Mouse (Mus musculus): ENCODE data around the gene Mettl27. TPM values are rescaled to one million over a fixed set of nuclear protein-coding genes. Genes with fewer than 3 reads are reported as not detected.
A peak's percentile ranks its signal among the peaks of the same experiment; 100 is the strongest.
"Not testable (repeated sequence)": the region's sequence is repeated elsewhere in the genome, so short reads cannot be mapped to it uniquely, and the experiment has no call there.

The Mettl27 gene
- polyA plus RNA-seq, 1 experiment from 2014 or later, result 9.4 TPM

DNA sequence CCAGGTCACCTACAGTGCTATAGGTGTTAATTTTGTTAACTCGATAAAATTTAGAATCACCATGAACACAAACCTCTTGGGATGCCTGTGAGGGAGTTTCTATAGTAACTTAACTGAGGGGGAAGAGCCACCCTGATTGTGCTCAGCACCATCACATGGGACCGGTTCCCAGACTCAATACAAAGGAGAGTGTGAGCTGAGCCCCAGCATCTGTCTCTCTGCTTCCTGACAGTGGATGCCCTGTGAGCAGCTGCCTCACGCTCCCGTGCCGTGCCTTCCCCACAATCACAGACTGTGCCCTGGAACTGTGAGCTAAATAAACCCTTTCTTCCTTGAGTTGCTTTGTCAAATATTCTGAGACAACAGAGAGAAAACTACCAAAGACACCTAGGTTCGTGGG, 9.0 kb upstream of the Mettl27 start:
- 62% methylated on average over 6 of the region's 6 CpGs for WGBS
- no peak for TF ChIP-seq CTCF (IDR thresholded peaks at IDR 0.05; ENCODE audit: low read depth)
- no peak for TF ChIP-seq EP300 (optimal IDR thresholded peaks at IDR 0.05)
- no peak overlapping the region for H3K4me3 ChIP-seq (ENCODE audit: low read depth, low read length)
- DNase-seq (ENCODE audit: low spot score), result no peak
- ATAC-seq (ENCODE audit: low FRiP score, low TSS enrichment), result no peak
- no peaks in the 10 kb centered on the region; the same call in 1 of the 2 replicates for H3K27me3 ChIP-seq (ENCODE audit: control insufficient read depth, insufficient read depth, low read length)
- no peak overlapping the region for H3K9ac ChIP-seq (ENCODE audit: low read length)
- H3K27ac ChIP-seq (replicated peaks), result no peak overlapping the region
- no peak overlapping the region for H3K4me2 ChIP-seq (replicated peaks; ENCODE audit: low read depth)
- H3K4me1 ChIP-seq (replicated peaks; ENCODE audit: control insufficient read depth, insufficient read depth), result no peaks in the 10 kb centered on the region
- no peaks in the 10 kb centered on the region for H3K36me3 ChIP-seq (ENCODE audit: control insufficient read depth, insufficient read depth, low read length)
- no peaks in the 10 kb centered on the region for H3K9me3 ChIP-seq (ENCODE audit: control insufficient read depth, low read length)

GRCm38 (mm10) chr5:134926726-134927125, 5.4 kb upstream of the Mettl27 start:
- no peak overlapping the region for H3K4me2 ChIP-seq (replicated peaks; ENCODE audit: low read depth)
- H3K9me3 ChIP-seq (ENCODE audit: control insufficient read depth, low read length), result no peaks in the 10 kb centered on the region
- H3K27ac ChIP-seq (replicated peaks), result no peak overlapping the region
- no peak for TF ChIP-seq CTCF (IDR thresholded peaks at IDR 0.05; ENCODE audit: low read depth)
- no peaks in the 10 kb centered on the region for H3K36me3 ChIP-seq (ENCODE audit: control insufficient read depth, insufficient read depth, low read length)
- no peak overlapping the region for H3K4me3 ChIP-seq (ENCODE audit: low read depth, low read length)
- 53% methylated on average over 4 of the region's 4 CpGs for WGBS
- no peaks in the 10 kb centered on the region; the same call in 1 of the 2 replicates for H3K27me3 ChIP-seq (ENCODE audit: control insufficient read depth, insufficient read depth, low read length)
- no peaks in the 10 kb centered on the region for H3K4me1 ChIP-seq (replicated peaks; ENCODE audit: control insufficient read depth, insufficient read depth)
- DNase-seq (ENCODE audit: low spot score), result no peak
- H3K9ac ChIP-seq (ENCODE audit: low read length), result no peak overlapping the region
- ATAC-seq (ENCODE audit: low FRiP score, low TSS enrichment), result no peak

- DNase-seq (ENCODE audit: low spot score) (no peak), ATAC-seq (ENCODE audit: low FRiP score, low TSS enrichment) (no peak)
- no peaks in the 10 kb centered on the region for H3K36me3 ChIP-seq (ENCODE audit: control insufficient read depth, insufficient read depth, low read length)
- H3K4me3 ChIP-seq (ENCODE audit: low read depth, low read length), result no peak overlapping the region
- no peaks in the 10 kb centered on the region for H3K9me3 ChIP-seq (ENCODE audit: control insufficient read depth, low read length)
- no peak overlapping the region for H3K9ac ChIP-seq (ENCODE audit: low read length)
- no peaks in the 10 kb centered on the region for H3K4me1 ChIP-seq (replicated peaks; ENCODE audit: control insufficient read depth, insufficient read depth)
- H3K27me3 ChIP-seq (ENCODE audit: control insufficient read depth, insufficient read depth, low read length), result no peaks in the 10 kb centered on the region; the same call in 1 of the 2 replicates
- TF ChIP-seq CTCF (IDR thresholded peaks at IDR 0.05; ENCODE audit: low read depth) (no peak), EP300 (optimal IDR thresholded peaks at IDR 0.05) (no peak)
- 69% methylated on average over 2 of the region's 2 CpGs for WGBS
- no peak overlapping the region for H3K27ac ChIP-seq (replicated peaks)
- H3K4me2 ChIP-seq (replicated peaks; ENCODE audit: low read depth), result no peak overlapping the region
These were observed 2.2 kb upstream of the Mettl27 start for GRCm38 (mm10) chr5:134929988-134930387.

DNA sequence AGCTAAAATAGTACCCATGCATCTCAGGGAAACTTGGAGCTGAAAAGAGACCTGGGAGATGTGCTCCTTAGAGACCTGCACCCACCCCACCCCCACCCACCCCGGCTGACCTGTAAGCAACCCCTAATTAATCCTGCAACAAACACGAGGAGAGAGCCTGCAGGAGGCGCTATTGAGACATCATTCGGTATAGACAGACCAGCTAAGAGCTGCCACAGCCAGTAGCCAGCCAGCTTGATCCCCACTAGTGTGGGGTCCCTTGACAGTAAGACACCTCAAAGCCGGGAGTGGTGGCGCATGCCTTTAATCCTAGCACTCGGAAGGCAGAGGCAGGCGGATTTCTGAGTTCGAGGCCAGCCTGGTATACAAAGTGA, 722 bp downstream of the Mettl27 start:
- ATAC-seq (ENCODE audit: low FRiP score, low TSS enrichment), result peak; percentile 68

DNA sequence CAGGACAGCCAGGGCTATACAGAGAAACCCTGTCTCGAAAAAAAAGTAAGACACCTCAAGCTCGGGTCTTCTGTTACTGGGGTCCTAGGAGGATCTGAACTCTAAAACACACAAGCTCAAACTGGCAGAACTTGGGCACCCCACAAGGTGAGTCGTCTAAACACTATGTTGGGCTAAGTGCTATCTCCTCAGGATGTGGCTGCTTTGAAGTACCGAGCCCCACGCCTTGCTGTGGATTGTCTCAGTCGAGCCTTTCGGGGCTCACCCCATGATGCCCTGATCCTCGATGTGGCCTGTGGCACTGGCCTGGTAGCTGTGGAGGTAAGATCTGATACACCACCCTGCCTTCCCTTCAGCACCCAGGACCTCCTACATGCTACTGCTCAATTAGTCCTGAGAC, 1.1 kb downstream of the Mettl27 start:
- DNase-seq (ENCODE audit: low spot score), result no peak
- no peak overlapping the region for H3K4me3 ChIP-seq (ENCODE audit: low read depth, low read length)
- no peak overlapping the region for H3K27ac ChIP-seq (replicated peaks)
- H3K4me1 ChIP-seq (replicated peaks; ENCODE audit: control insufficient read depth, insufficient read depth), result no peaks in the 10 kb centered on the region
- 0 out of 2 replicates have a peak overlapping the region, but pooled peaks have one; percentile 80 for H3K9ac ChIP-seq (ENCODE audit: low read length)
- no peaks in the 10 kb centered on the region for H3K36me3 ChIP-seq (ENCODE audit: control insufficient read depth, insufficient read depth, low read length)
- no peak for TF ChIP-seq EP300 (optimal IDR thresholded peaks at IDR 0.05)
- no peak for TF ChIP-seq CTCF (IDR thresholded peaks at IDR 0.05; ENCODE audit: low read depth)
- no peaks in the 10 kb centered on the region for H3K27me3 ChIP-seq (ENCODE audit: control insufficient read depth, insufficient read depth, low read length)
- no peak overlapping the region for H3K4me2 ChIP-seq (replicated peaks; ENCODE audit: low read depth)
- no peaks in the 10 kb centered on the region for H3K9me3 ChIP-seq (ENCODE audit: control insufficient read depth, low read length)
- WGBS, result 87% methylated on average over 8 of the region's 8 CpGs
- ATAC-seq (ENCODE audit: low FRiP score, low TSS enrichment), result no peak

More for the DNA sequence above, 722 bp downstream of the Mettl27 start:
- Histone ChIP-seq H3K4me1 (replicated peaks; ENCODE audit: control insufficient read depth, insufficient read depth) (no peaks in the 10 kb centered on the region), H3K9me3 (ENCODE audit: control insufficient read depth, low read length) (no peaks in the 10 kb centered on the region), H3K9ac (ENCODE audit: low read length) (peak overlapping the region; percentile 80), H3K4me2 (replicated peaks; ENCODE audit: low read depth) (peak overlapping the region; percentile 92), H3K36me3 (ENCODE audit: control insufficient read depth, insufficient read depth, low read length) (no peaks in the 10 kb centered on the region), H3K27me3 (ENCODE audit: control insufficient read depth, insufficient read depth, low read length) (no peaks in the 10 kb centered on the region), H3K27ac (replicated peaks) (peak overlapping the region; percentile 75), H3K4me3 (ENCODE audit: low read depth, low read length) (peak overlapping the region; percentile 67)
- peak; percentile 83 for DNase-seq (ENCODE audit: low spot score)
- WGBS, result 44% methylated on average over 9 of the region's 9 CpGs
- TF ChIP-seq EP300 (optimal IDR thresholded peaks at IDR 0.05) (no peak), CTCF (IDR thresholded peaks at IDR 0.05; ENCODE audit: low read depth) (peak; percentile 68)

- not testable (repeated sequence) for H3K9me3 ChIP-seq (ENCODE audit: control insufficient read depth, low read length); H3K4me3 ChIP-seq (ENCODE audit: low read depth, low read length); ATAC-seq (ENCODE audit: low FRiP score, low TSS enrichment); H3K4me1 ChIP-seq (replicated peaks; ENCODE audit: control insufficient read depth, insufficient read depth); H3K9ac ChIP-seq (ENCODE audit: low read length); H3K36me3 ChIP-seq (ENCODE audit: control insufficient read depth, insufficient read depth, low read length); DNase-seq (ENCODE audit: low spot score); H3K27ac ChIP-seq (replicated peaks); H3K4me2 ChIP-seq (replicated peaks; ENCODE audit: low read depth); H3K27me3 ChIP-seq (ENCODE audit: control insufficient read depth, insufficient read depth, low read length)
- WGBS, result 92% methylated on average over 5 of the region's 5 CpGs
These were observed 1.5 kb downstream of the Mettl27 start for GRCm38 (mm10) chr5:134933686-134934085.

Data from stomach, postnatal 0 days (tissue).